Mouse (Mus musculus) WW6 (cell line): Measurements from ENCODE around the gene Rere.

Experiments used
- DNase-seq: peaks from one replicate; pipeline ENCODE4 v3.0.0-alpha.2; 2013; ENCODE audit warnings: low read depth, low spot score

Rere gene

GRCm38 (mm10) chr4:150382504-150382903 lies 101.1 kb downstream of the Rere start:
- DNase-seq, result no peak

GRCm38 (mm10) chr4:150384405-150384804 lies 103.0 kb downstream of the Rere start:
- no peak for DNase-seq

GRCm38 (mm10) chr4:150384899-150385298 lies 103.5 kb downstream of the Rere start:
- DNase-seq, result no peak

GRCm38 (mm10) chr4:150388518-150388917 lies 107.1 kb downstream of the Rere start:
- DNase-seq, result no peak

- DNase-seq, result no peak
These were observed 112.2 kb downstream of the Rere start for GRCm38 (mm10) chr4:150393607-150394006.

GRCm38 (mm10) chr4:150394091-150394490 lies 112.6 kb downstream of the Rere start:
- no peak for DNase-seq

GRCm38 (mm10) chr4:150396339-150396738 lies 114.9 kb downstream of the Rere start:
- DNase-seq, result no peak

GRCm38 (mm10) chr4:150396826-150397620 lies 115.6 kb downstream of the Rere start:
- no peak for DNase-seq

GRCm38 (mm10) chr4:150399032-150399431 lies 117.6 kb downstream of the Rere start:
- no peak for DNase-seq

GRCm38 (mm10) chr4:150401830-150402607 lies 120.6 kb downstream of the Rere start:
- no peak for DNase-seq

- no peak for DNase-seq
These were observed 121.2 kb downstream of the Rere start for GRCm38 (mm10) chr4:150402608-150402985.

GRCm38 (mm10) chr4:150403941-150404340 lies 122.5 kb downstream of the Rere start:
- no peak for DNase-seq

- no peak for DNase-seq
These were observed 123.1 kb downstream of the Rere start for GRCm38 (mm10) chr4:150404583-150404982.

- no peak for DNase-seq
These were observed 124.3 kb downstream of the Rere start for GRCm38 (mm10) chr4:150405786-150406185.

GRCm38 (mm10) chr4:150406320-150406719 lies 124.9 kb downstream of the Rere start:
- peak; percentile 14 for DNase-seq

- DNase-seq, result no peak
These were observed 125.4 kb downstream of the Rere start for GRCm38 (mm10) chr4:150406821-150407220.

- no peak for DNase-seq
These were observed 132.8 kb downstream of the Rere start for GRCm38 (mm10) chr4:150414296-150414695.

GRCm38 (mm10) chr4:150414759-150415158 lies 133.3 kb downstream of the Rere start:
- no peak for DNase-seq

- DNase-seq, result no peak
These were observed 134.0 kb downstream of the Rere start for GRCm38 (mm10) chr4:150415227-150415969.

GRCm38 (mm10) chr4:150420576-150421263 lies 139.3 kb downstream of the Rere start:
- no peak for DNase-seq

- DNase-seq, result no peak
These were observed 144.8 kb downstream of the Rere start for GRCm38 (mm10) chr4:150426098-150426879.
